25 mouse cellular contexts compared by ENCODE assay signal in the genomic region with DNA sequence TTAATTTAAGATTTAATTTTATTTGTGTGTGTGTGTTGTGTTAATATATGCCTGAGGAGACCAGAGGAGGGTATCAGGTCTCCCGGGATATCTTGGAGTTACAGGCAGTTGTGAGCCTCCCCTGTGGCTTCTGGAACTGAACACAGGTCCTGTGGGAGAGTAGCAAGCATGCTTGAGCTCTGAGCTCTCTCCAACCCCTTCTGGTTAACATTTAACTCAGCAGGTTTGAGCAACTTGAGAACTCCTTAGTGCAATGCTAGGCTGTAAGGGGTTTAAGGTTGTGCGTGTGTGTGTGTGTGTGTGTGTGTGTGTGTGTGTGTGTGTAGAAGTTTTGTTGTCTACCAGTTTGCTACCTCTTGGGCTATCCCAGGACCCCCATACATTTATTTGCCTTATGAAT. TPM values are rescaled to one million over a fixed set of nuclear protein-coding genes. Genes with fewer than 3 reads are reported as not detected.
DNase-seq lines count a peak whose midpoint lies in the region; ATAC-seq lines count a peak whose summit lies in the region.
"Had no signal": no experiment of that assay in that cellular context is flagged by ENCODE, and none has a peak within 500 bp of the region (broad histone marks: within the 10 kb centered on the region; RNA-seq: fewer than 3 reads in every experiment).

No protein-coding gene starts in this region.

- no peak overlapping the region for H3K9ac ChIP-seq in hindbrain, embryonic 14.5 days
- no peak overlapping the region for H3K9ac ChIP-seq in midbrain, embryonic 11.5 days (ENCODE audit: low read length)
- no peak overlapping the region for H3K9ac ChIP-seq in midbrain, embryonic 14.5 days (replicated peaks; ENCODE audit: low read length)
- H3K9ac ChIP-seq in liver, embryonic 11.5 days (ENCODE audit: low read depth, low read length): no peak overlapping the region
- H3K9ac ChIP-seq: forebrain, embryonic 15.5 days; hindbrain, embryonic 12.5 days; midbrain, embryonic 12.5 days; neural tube, embryonic 13.5 days; stomach, embryonic 15.5 days had no signal

- no peaks in the 10 kb centered on the region for H3K9me3 ChIP-seq in hindbrain, embryonic 14.5 days (ENCODE audit: control insufficient read depth, low read length)
- 0 out of 2 replicates have a peak, but pooled peaks cover 2% of the 10 kb centered on the region for H3K9me3 ChIP-seq in hindbrain, embryonic 10.5 days
- no peaks in the 10 kb centered on the region for H3K9me3 ChIP-seq in midbrain, embryonic 11.5 days (ENCODE audit: control insufficient read depth, low read length)
- H3K9me3 ChIP-seq in midbrain, embryonic 14.5 days (ENCODE audit: control insufficient read depth, low read length): no peaks in the 10 kb centered on the region; the same call in 1 of the 2 replicates
- H3K9me3 ChIP-seq in liver, embryonic 11.5 days (ENCODE audit: control insufficient read depth, low read length): no peaks in the 10 kb centered on the region
- H3K9me3 ChIP-seq: forebrain, embryonic 15.5 days; hindbrain, embryonic 12.5 days; limb, embryonic 10.5 days; midbrain, embryonic 12.5 days; neural tube, embryonic 13.5 days; stomach, embryonic 15.5 days had no signal

- no peaks in the 10 kb centered on the region for H3K27me3 ChIP-seq in hindbrain, embryonic 14.5 days (ENCODE audit: control insufficient read depth, insufficient read depth, low read length)
- no peaks in the 10 kb centered on the region for H3K27me3 ChIP-seq in hindbrain, embryonic 10.5 days (ENCODE audit: insufficient read depth, poor library complexity, severe bottlenecking)
- no peaks in the 10 kb centered on the region for H3K27me3 ChIP-seq in midbrain, embryonic 11.5 days (ENCODE audit: control insufficient read depth, insufficient read depth, low read length)
- H3K27me3 ChIP-seq in midbrain, embryonic 14.5 days (ENCODE audit: control insufficient read depth, insufficient read depth, low read length): no peaks in the 10 kb centered on the region
- H3K27me3 ChIP-seq in liver, embryonic 11.5 days (replicated peaks; ENCODE audit: control insufficient read depth, insufficient read depth, low read length): no peaks in the 10 kb centered on the region
- H3K27me3 ChIP-seq: forebrain, embryonic 15.5 days; hindbrain, embryonic 12.5 days; midbrain, embryonic 12.5 days; neural tube, embryonic 13.5 days; stomach, embryonic 15.5 days had no signal

- H3K4me1 ChIP-seq in hindbrain, embryonic 14.5 days (replicated peaks; ENCODE audit: control insufficient read depth, insufficient read depth, low read length): no peaks in the 10 kb centered on the region
- peaks cover 10% of the 10 kb centered on the region; the same call in 1 of the 2 replicates for H3K4me1 ChIP-seq in hindbrain, embryonic 10.5 days (replicated peaks)
- no peaks in the 10 kb centered on the region for H3K4me1 ChIP-seq in midbrain, embryonic 11.5 days (ENCODE audit: control insufficient read depth, insufficient read depth, low read length)
- no peaks in the 10 kb centered on the region for H3K4me1 ChIP-seq in midbrain, embryonic 14.5 days (ENCODE audit: control insufficient read depth, insufficient read depth, low read length)
- peaks cover 4% of the 10 kb centered on the region; the same call in 1 of the 2 replicates for H3K4me1 ChIP-seq in liver, embryonic 11.5 days (replicated peaks; ENCODE audit: control insufficient read depth, insufficient read depth, low read length)
- H3K4me1 ChIP-seq: forebrain, embryonic 15.5 days; hindbrain, embryonic 12.5 days; midbrain, embryonic 12.5 days; neural tube, embryonic 13.5 days; stomach, embryonic 15.5 days had no signal

- H3K36me3 ChIP-seq in hindbrain, embryonic 14.5 days (replicated peaks; ENCODE audit: control insufficient read depth, insufficient read depth): no peaks in the 10 kb centered on the region
- no peaks in the 10 kb centered on the region for H3K36me3 ChIP-seq in hindbrain, embryonic 10.5 days
- no peaks in the 10 kb centered on the region for H3K36me3 ChIP-seq in midbrain, embryonic 11.5 days (ENCODE audit: control insufficient read depth, insufficient read depth, low read length)
- H3K36me3 ChIP-seq in midbrain, embryonic 14.5 days (ENCODE audit: control insufficient read depth, insufficient read depth, low read length): no peaks in the 10 kb centered on the region
- H3K36me3 ChIP-seq in liver, embryonic 11.5 days (ENCODE audit: control insufficient read depth, insufficient read depth, low read length): no peaks in the 10 kb centered on the region
- H3K36me3 ChIP-seq: forebrain, embryonic 15.5 days; hindbrain, embryonic 12.5 days; limb, embryonic 10.5 days; midbrain, embryonic 12.5 days; neural tube, embryonic 13.5 days; stomach, embryonic 15.5 days had no signal

- H3K27ac ChIP-seq in hindbrain, embryonic 14.5 days: no peak overlapping the region
- H3K27ac ChIP-seq in hindbrain, embryonic 10.5 days: no peak overlapping the region
- H3K27ac ChIP-seq in midbrain, embryonic 11.5 days (ENCODE audit: low read depth, low read length): no peak overlapping the region
- H3K27ac ChIP-seq in midbrain, embryonic 14.5 days (replicated peaks; ENCODE audit: low read depth, low read length): no peak overlapping the region
- no peak overlapping the region for H3K27ac ChIP-seq in liver, embryonic 11.5 days (ENCODE audit: low read depth, low read length)
- H3K27ac ChIP-seq: forebrain, embryonic 15.5 days; hindbrain, embryonic 12.5 days; left cerebral cortex, adult 2 months; limb, embryonic 10.5 days; midbrain, embryonic 12.5 days; neural tube, embryonic 13.5 days; stomach, embryonic 15.5 days had no signal

- WGBS in hindbrain, embryonic 14.5 days: 89% methylated on average over 2 of the region's 2 CpGs
- 82% methylated on average over 2 of the region's 2 CpGs for WGBS in hindbrain, embryonic 10.5 days
- WGBS in midbrain, embryonic 11.5 days: 90% methylated on average over 2 of the region's 2 CpGs
- WGBS in midbrain, embryonic 14.5 days: 94% methylated on average over 2 of the region's 2 CpGs
- 71% methylated on average over 2 of the region's 2 CpGs for WGBS in liver, embryonic 11.5 days

- DNase-seq in hindbrain, embryonic 14.5 days (ENCODE audit: low spot score): peak; percentile 10
- DNase-seq in hindbrain, embryonic 10.5 days (ENCODE audit: low spot score): no peak
- DNase-seq in midbrain, embryonic 11.5 days (ENCODE audit: low spot score, missing footprints): peak; percentile 59
- no peak for DNase-seq in midbrain, embryonic 14.5 days
- no peak for DNase-seq in liver, embryonic 11.5 days (ENCODE audit: low spot score)
- peak; percentile 72 for DNase-seq in yolk sac, embryonic 10.5 days (ENCODE audit: low spot score)
- no peak for DNase-seq in neural tube, embryonic 10.5 days (ENCODE audit: extremely low spot score, low spot score)
- DNase-seq: adrenal gland, postnatal 14 days; cerebellum, postnatal 10 days; embryo, embryonic 11 days; gastrocnemius, postnatal 25 days; layer of hippocampus, adult 9-11 months; lung, adult 2 months; right cerebral cortex, postnatal 14 days; thymus, adult 18-20 months had no signal

- no peak overlapping the region for H3K4me3 ChIP-seq in hindbrain, embryonic 14.5 days (replicated peaks; ENCODE audit: low read length)
- H3K4me3 ChIP-seq in hindbrain, embryonic 10.5 days: no peak overlapping the region
- no peak overlapping the region for H3K4me3 ChIP-seq in midbrain, embryonic 11.5 days (ENCODE audit: low read depth, low read length)
- H3K4me3 ChIP-seq in midbrain, embryonic 14.5 days (replicated peaks; ENCODE audit: low read depth, low read length): no peak overlapping the region
- no peak overlapping the region for H3K4me3 ChIP-seq in liver, embryonic 11.5 days (ENCODE audit: low read depth, low read length)
- H3K4me3 ChIP-seq: forebrain, embryonic 15.5 days; hindbrain, embryonic 12.5 days; left cerebral cortex, adult 2 months; limb, embryonic 10.5 days; midbrain, embryonic 12.5 days; neural tube, embryonic 13.5 days; stomach, embryonic 15.5 days had no signal

- no peak for ATAC-seq in hindbrain, embryonic 14.5 days (ENCODE audit: low FRiP score)
- no peak for ATAC-seq in midbrain, embryonic 11.5 days (ENCODE audit: low FRiP score)
- ATAC-seq in midbrain, embryonic 14.5 days (ENCODE audit: low FRiP score, low TSS enrichment): no peak
- ATAC-seq in liver, embryonic 11.5 days (replicated peaks; ENCODE audit: low FRiP score): peak; percentile 42; the same call in 1 of the 2 replicates
- no peak for ATAC-seq in activated CD4-positive, CD25-positive, alpha-beta regulatory T cell, adult 4 months
- ATAC-seq: forebrain, embryonic 15.5 days; inflammation-experienced regulatory T-cells, adult 6 months had no signal

- no peak overlapping the region for H3K4me2 ChIP-seq in hindbrain, embryonic 14.5 days (replicated peaks)
- no peak overlapping the region for H3K4me2 ChIP-seq in midbrain, embryonic 11.5 days
- no peak overlapping the region for H3K4me2 ChIP-seq in midbrain, embryonic 14.5 days (ENCODE audit: low read length)
- H3K4me2 ChIP-seq in liver, embryonic 11.5 days: no peak overlapping the region
- H3K4me2 ChIP-seq: forebrain, embryonic 15.5 days; hindbrain, embryonic 12.5 days; midbrain, embryonic 12.5 days; neural tube, embryonic 13.5 days; stomach, embryonic 15.5 days had no signal

RNA-seq across cellular contexts. Expression of a gene that starts 37.3 kb away (rescaled TPM):
- polyA plus RNA-seq in hindbrain, embryonic 14.5 days (2014; fragmentation: Nextera tagmentation; extraction: Ambion mirVana): 55.8 and 56.5 TPM in 2 replicates
- polyA plus RNA-seq in hindbrain, embryonic 10.5 days (2016; fragmentation: Nextera tagmentation; extraction: Ambion mirVana): 68.1 and 80.0 TPM in 2 replicates
- 99.4 and 107 TPM in 2 replicates for polyA plus RNA-seq in midbrain, embryonic 11.5 days (2014; fragmentation: Nextera tagmentation; extraction: Ambion mirVana)
- polyA plus RNA-seq in midbrain, embryonic 14.5 days (2014; fragmentation: Nextera tagmentation; extraction: Ambion mirVana): 62.0 and 79.0 TPM in 2 replicates
- polyA plus RNA-seq in liver, embryonic 11.5 days (2014; fragmentation: Nextera tagmentation; extraction: Ambion mirVana): 75.9 and 78.1 TPM in 2 replicates
- polyA plus RNA-seq in activated CD4-positive, CD25-positive, alpha-beta regulatory T cell, adult 4 months (2017; shearing (Covaris generic)): 100 to 1,000 TPM; 129 to 152 TPM

RNA-seq across cellular contexts. Expression of a gene that starts 37.9 kb away (rescaled TPM):
- polyA plus RNA-seq in hindbrain, embryonic 14.5 days (2014; fragmentation: Nextera tagmentation; extraction: Ambion mirVana): 5.7 and 9.5 TPM in 2 replicates
- 10.8 and 14.5 TPM in 2 replicates for polyA plus RNA-seq in hindbrain, embryonic 10.5 days (2016; fragmentation: Nextera tagmentation; extraction: Ambion mirVana)
- 10.7 and 12.3 TPM in 2 replicates for polyA plus RNA-seq in midbrain, embryonic 11.5 days (2014; fragmentation: Nextera tagmentation; extraction: Ambion mirVana)
- 4.0 and 6.3 TPM in 2 replicates for polyA plus RNA-seq in midbrain, embryonic 14.5 days (2014; fragmentation: Nextera tagmentation; extraction: Ambion mirVana)
- 10.2 and 10.4 TPM in 2 replicates for polyA plus RNA-seq in liver, embryonic 11.5 days (2014; fragmentation: Nextera tagmentation; extraction: Ambion mirVana)
- 1 to 10 TPM; 2.7 to 3.3 TPM for polyA plus RNA-seq in activated CD4-positive, CD25-positive, alpha-beta regulatory T cell, adult 4 months (2017; shearing (Covaris generic))

RNA-seq across cellular contexts. Expression of a gene that starts 57.3 kb away (rescaled TPM):
- 12.0 and 12.4 TPM in 2 replicates for polyA plus RNA-seq in hindbrain, embryonic 14.5 days (2014; fragmentation: Nextera tagmentation; extraction: Ambion mirVana)
- polyA plus RNA-seq in hindbrain, embryonic 10.5 days (2016; fragmentation: Nextera tagmentation; extraction: Ambion mirVana): 1.3 and 3.7 TPM in 2 replicates
- 4.7 and 4.8 TPM in 2 replicates for polyA plus RNA-seq in midbrain, embryonic 11.5 days (2014; fragmentation: Nextera tagmentation; extraction: Ambion mirVana)
- 14.1 and 20.5 TPM in 2 replicates for polyA plus RNA-seq in midbrain, embryonic 14.5 days (2014; fragmentation: Nextera tagmentation; extraction: Ambion mirVana)
- 0.08 TPM in 1 of 2 replicates, not detected in the other for polyA plus RNA-seq in liver, embryonic 11.5 days (2014; fragmentation: Nextera tagmentation; extraction: Ambion mirVana)
- polyA plus RNA-seq in activated CD4-positive, CD25-positive, alpha-beta regulatory T cell, adult 4 months (2017; shearing (Covaris generic)): not detected
- polyA plus RNA-seq: heart, embryonic 16.5 days; inflammation-experienced regulatory T-cells, adult 6 months had no signal

Comparison
In these comparisons a context has a peak if more than half of its experiments do, and no peak if none do; other contexts are left out.
1. DNase-seq: peak in hindbrain, embryonic 14.5 days (single experiment), midbrain, embryonic 11.5 days (single experiment) and yolk sac, embryonic 10.5 days (single experiment); none in hindbrain, embryonic 10.5 days (single experiment), midbrain, embryonic 14.5 days (single experiment), liver, embryonic 11.5 days (single experiment) and neural tube, embryonic 10.5 days (single experiment).